Mouse (Mus musculus) liver, adult 2 months (tissue): ENCODE measurements around the gene Dpp6.

Source experiments
- CTCF ChIP-seq: fragments of 200-500 bp; IDR thresholded peaks from 2 replicates; pipeline ENCODE4 v1.5.1; 2011; ENCODE audit warnings: low read depth, low read length, control low read depth
- POLR2A ChIP-seq: fragments of 200-500 bp; IDR thresholded peaks from 2 replicates; pipeline ENCODE4 v1.6.1; 2011; ENCODE audit warnings: low read length, control low read depth; ENCODE audit not compliant: insufficient read depth; ENCODE audit errors: extremely low read depth

DNA sequence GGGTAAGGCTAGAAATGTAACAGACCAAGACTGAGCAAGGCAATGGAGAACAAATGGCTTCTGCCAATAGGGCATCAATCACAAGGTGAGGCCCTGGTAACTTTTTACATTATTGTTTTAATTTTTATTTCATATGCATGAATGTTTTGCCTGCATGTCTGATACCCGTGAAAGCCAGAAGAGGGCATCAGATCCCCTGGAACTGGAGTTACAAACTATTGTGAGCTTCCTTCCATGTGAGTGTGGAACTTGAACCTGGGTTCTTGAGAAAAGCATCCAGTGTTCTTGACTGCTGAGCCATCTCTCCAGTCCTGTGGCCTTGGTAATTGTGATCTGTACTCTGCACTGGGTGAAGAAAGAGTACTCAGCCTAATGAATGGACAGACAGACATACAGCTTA, 259.0 kb downstream of the Dpp6 start:
- TF ChIP-seq POLR2A, result no peak
- no peak for TF ChIP-seq CTCF
